Mouse (Mus musculus): ENCODE measurements around the gene Sun3.

The Sun3 gene

GRCm38 (mm10) chr11:8983237-8983861 lies 65.4 kb downstream of the Sun3 start:
- peak; percentile 80 for DNase-seq (ENCODE audit: low read depth, low spot score)

DNA sequence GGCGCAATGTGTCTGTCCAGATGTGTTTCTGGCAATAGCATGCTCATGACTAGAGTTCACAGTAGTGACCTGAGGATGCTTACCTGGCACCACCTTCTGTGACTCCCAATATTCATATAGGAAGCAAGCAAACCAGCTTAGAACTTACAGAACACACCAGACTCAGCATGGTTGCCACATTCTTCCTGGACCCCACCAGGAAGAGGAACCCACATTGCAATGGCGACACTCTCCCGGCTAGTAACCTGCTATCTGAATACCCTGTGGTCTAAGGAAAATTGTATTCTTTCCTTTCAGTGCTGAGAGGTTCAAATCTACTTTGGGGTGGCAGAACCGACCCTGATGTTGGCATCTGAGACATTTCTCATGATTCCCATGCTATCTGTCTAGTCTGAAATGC lies 70.6 kb downstream of the Sun3 start:
- no peak for DNase-seq (ENCODE audit: low read depth, low spot score)

- DNase-seq (ENCODE audit: low read depth, low spot score) = no peak
Measured at GRCm38 (mm10) chr11:8973166-8973565, 75.6 kb downstream of the Sun3 start, which contains the start of gene Pkd1l1. Pkd1l1 (minus strand) TSS chr11:8973266.

GRCm38 (mm10) chr11:8972093-8972492 lies 76.7 kb downstream of the Sun3 start:
- no peak for DNase-seq (ENCODE audit: low read depth, low spot score)

DNA sequence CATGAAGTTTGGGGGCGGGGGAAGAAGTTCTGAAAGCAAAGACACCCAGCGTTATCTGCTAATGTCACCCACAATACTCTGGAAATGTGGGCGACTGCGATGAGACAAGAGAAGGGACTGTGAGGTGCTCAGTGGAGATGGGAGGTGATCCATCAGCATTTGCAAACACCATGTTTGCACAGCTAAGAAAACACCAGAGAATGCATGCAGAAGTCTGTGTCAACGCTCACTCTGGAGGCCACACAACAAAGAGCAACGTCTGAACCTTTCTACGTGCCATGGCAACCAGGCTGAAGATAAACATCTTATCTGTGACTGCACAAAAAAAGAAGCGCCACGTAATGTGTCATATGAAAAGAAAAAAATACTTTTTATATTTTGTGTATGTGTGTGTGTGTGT lies 78.3 kb downstream of the Sun3 start:
- no peak for DNase-seq (ENCODE audit: low read depth, low spot score)

GRCm38 (mm10) chr11:8968094-8968493 lies 80.7 kb downstream of the Sun3 start:
- no peak for DNase-seq (ENCODE audit: low read depth, low spot score)

All from CD4-positive, CD25-positive, alpha-beta regulatory T cell, adult 2 months (primary cell).